Comparison of ENCODE assay signal across 25 mouse cellular contexts in genomic region chr3:133525578-133525977, GRCm38 (mm10). TPM values are rescaled to one million over a fixed set of nuclear protein-coding genes. Genes with fewer than 3 reads are reported as not detected.
DNase-seq lines count a peak whose midpoint lies in the region; ATAC-seq and TF ChIP-seq lines count a peak whose summit lies in the region.
"Had no signal": no experiment of that assay in that cellular context is flagged by ENCODE, and none has a peak within 500 bp of the region (broad histone marks: within the 10 kb centered on the region; RNA-seq: fewer than 3 reads in every experiment).

No protein-coding gene starts in this region.

- H3K9me3 ChIP-seq in MEL (replicated peaks; ENCODE audit: insufficient read depth, low read length), result no peaks in the 10 kb centered on the region
- H3K9me3 ChIP-seq: hindbrain, embryonic 13.5 days; midbrain, embryonic 12.5 days; stomach, embryonic 15.5 days had no signal

- ATAC-seq in hematopoietic stem cell, adult 5-6 weeks (replicated peaks in 1 of 2; ENCODE audit: insufficient read depth in 1 of 2, low FRiP score in 2 of 2, low TSS enrichment in 1 of 2, low read depth in 1 of 2, poor library complexity in 2 of 2, severe bottlenecking in 2 of 2), result peak; percentile 61 to 74; a peak in 3 of 4 replicates
- ATAC-seq: forebrain, embryonic 14.5 days; intestine, postnatal 0 days; Patski had no signal

- H3K79me2 ChIP-seq in MEL (ENCODE audit: control insufficient read depth, insufficient read depth, low read length, poor library complexity), result peaks cover 5% of the 10 kb centered on the region; the same call in 1 of the 2 replicates

- peaks cover 29 to 32% of the 10 kb centered on the region in 2 experiments for H3K4me1 ChIP-seq in MEL (ENCODE audit: control insufficient read depth in 1 of 2, insufficient read depth in 2 of 2, low read length in 2 of 2)
- H3K4me1 ChIP-seq in cerebellum, adult 2 months (ENCODE audit: control insufficient read depth, insufficient read depth, low read length), result no peaks in the 10 kb centered on the region
- H3K4me1 ChIP-seq: hindbrain, embryonic 13.5 days; midbrain, embryonic 12.5 days; stomach, embryonic 15.5 days had no signal

- no peak overlapping the region for H3K9ac ChIP-seq in MEL (ENCODE audit: control insufficient read depth, low read depth, low read length, poor library complexity, severe bottlenecking)
- H3K9ac ChIP-seq: hindbrain, embryonic 13.5 days; liver, embryonic 14.5 days; midbrain, embryonic 12.5 days; stomach, embryonic 15.5 days had no signal

- 85% methylated on average over 1 of the region's 1 CpGs for WGBS in cerebellum, adult 2 months

- no peak for TF ChIP-seq RAD21 in MEL (IDR thresholded peaks at IDR 0.05; ENCODE audit: low read depth, low read length)

- no peak for TF ChIP-seq CTCF in MEL (IDR thresholded peaks at IDR 0.05 in 2 of 3, conservative IDR thresholded peaks at IDR 0.05 in 1 of 3; ENCODE audit: control insufficient read depth in 1 of 3, insufficient read depth in 1 of 3, low read depth in 2 of 3, low read length in 3 of 3, poor library complexity in 1 of 3, severe bottlenecking in 1 of 3)
- no peak for TF ChIP-seq CTCF in cerebellum, adult 2 months (IDR thresholded peaks at IDR 0.05; ENCODE audit: borderline replicate concordance, insufficient read depth, low read depth, low read length)

- no peaks in the 10 kb centered on the region for H3K27me3 ChIP-seq in MEL (ENCODE audit: control insufficient read depth in 1 of 2, insufficient read depth in 2 of 2, low read length in 2 of 2)
- H3K27me3 ChIP-seq in cerebellum, adult 2 months (ENCODE audit: control insufficient read depth, insufficient read depth, low read length), result no peaks in the 10 kb centered on the region
- H3K27me3 ChIP-seq: hindbrain, embryonic 13.5 days; midbrain, embryonic 12.5 days; Patski; stomach, embryonic 15.5 days had no signal

- intact Hi-C loops in left cerebral cortex, postnatal 25 days (cut with DNase I), result no loop called here

- no peak overlapping the region for H3K4me3 ChIP-seq in MEL (ENCODE audit: control insufficient read depth in 1 of 2, insufficient read depth in 1 of 2, low read depth in 2 of 2, low read length in 2 of 2)
- no peak overlapping the region for H3K4me3 ChIP-seq in cerebellum, adult 2 months (replicated peaks; ENCODE audit: insufficient read depth, low read depth, low read length)
- H3K4me3 ChIP-seq: hindbrain, embryonic 13.5 days; midbrain, embryonic 12.5 days; stomach, embryonic 15.5 days had no signal

- no peak for TF ChIP-seq POLR2A in MEL (IDR thresholded peaks at IDR 0.05; ENCODE audit: control insufficient read depth in 1 of 2, insufficient read depth in 1 of 2, low read depth in 1 of 2, low read length in 2 of 2, poor library complexity in 1 of 2)
- TF ChIP-seq POLR2A in cerebellum, adult 2 months (IDR thresholded peaks at IDR 0.05; ENCODE audit: borderline replicate concordance, insufficient read depth, low read length), result no peak

- peak overlapping the region; percentile 41; the same call in 1 of the 2 replicates for H3K27ac ChIP-seq in MEL (ENCODE audit: control insufficient read depth, low read depth, low read length)
- H3K27ac ChIP-seq in cerebellum, adult 2 months (ENCODE audit: insufficient read depth, low read length), result no peak overlapping the region
- H3K27ac ChIP-seq: hindbrain, embryonic 13.5 days; liver, embryonic 14.5 days; midbrain, embryonic 12.5 days; stomach, embryonic 15.5 days had no signal

- peak; percentile 60 for DNase-seq in 416B (ENCODE audit: low read depth)
- peak; percentile 70 for DNase-seq in MEL (ENCODE audit: low read depth, low spot score)
- peak; percentile 18 for DNase-seq in naive thymus-derived CD4-positive, alpha-beta T cell, adult 2 months (ENCODE audit: low read depth)
- no peak for DNase-seq in left cerebral cortex, postnatal 25 days (ENCODE audit: low spot score in 2 of 2)
- no peak for DNase-seq in cerebellum, adult 2 months
- DNase-seq in kidney, postnatal 10 days, result no peak
- DNase-seq: adrenal gland, postnatal 10 days; cerebellum, adult 11 months; cerebellum, adult 9-11 months; gastrocnemius, postnatal 14 days; heart, postnatal 36 days; kidney, postnatal 25 days; layer of hippocampus, postnatal 36 days; liver; lung, adult 2 months; lung, postnatal 10 days; right cerebral cortex, postnatal 14 days had no signal

- peak; percentile 47 to 50; a peak in 2 of 4 replicates for TF ChIP-seq EP300 in MEL (IDR thresholded peaks at IDR 0.05; ENCODE audit: low read depth in 1 of 2, low read length in 2 of 2)

- H3K36me3 ChIP-seq in MEL (ENCODE audit: control insufficient read depth in 1 of 2, insufficient read depth in 2 of 2, low read length in 2 of 2), result peaks cover 7 to 58% of the 10 kb centered on the region in 2 experiments; a peak in 3 of 4 replicates
- H3K36me3 ChIP-seq: hindbrain, embryonic 13.5 days; stomach, embryonic 15.5 days had no signal

TF ChIP-seq in MEL, 35 proteins besides CTCF, POLR2A, EP300 and RAD21:
- TF ChIP-seq MAX (IDR thresholded peaks at IDR 0.05; ENCODE audit: low read length) (no peak), CHD1 (IDR thresholded peaks at IDR 0.05; ENCODE audit: low read depth, low read length) (no peak), RCOR1 (IDR thresholded peaks at IDR 0.05; ENCODE audit: low read depth, low read length) (0 out of 2 replicates have a peak, but pooled peaks have one; percentile 20), KAT2A (conservative IDR thresholded peaks at IDR 0.05; ENCODE audit: low read depth, low read length) (no peak), POLR2AphosphoS5 (IDR thresholded peaks at IDR 0.05; ENCODE audit: borderline replicate concordance, low read depth, low read length) (no peak), TBP (IDR thresholded peaks at IDR 0.05; ENCODE audit: low read depth, low read length) (no peak), MAFK (IDR thresholded peaks at IDR 0.05; ENCODE audit: borderline replicate concordance, low read depth, low read length) (no peak), MXI1 (IDR thresholded peaks at IDR 0.05; ENCODE audit: low read depth, low read length) (no peak; the same call in 1 of the 2 replicates), HCFC1 (IDR thresholded peaks at IDR 0.05; ENCODE audit: low read depth, low read length) (no peak), SIN3A (IDR thresholded peaks at IDR 0.05; ENCODE audit: low read length) (peak; percentile 36; the same call in 1 of the 2 replicates), CHD2 (IDR thresholded peaks at IDR 0.05; ENCODE audit: low read length) (no peak), USF1 (IDR thresholded peaks at IDR 0.05; ENCODE audit: low read depth, low read length) (no peak), MEF2A (IDR thresholded peaks at IDR 0.05; ENCODE audit: extremely low read depth, insufficient replicate concordance, low read depth, low read length, poor library complexity, severe bottlenecking) (peak; percentile 82; the same call in 1 of the 2 replicates), TCF12 (IDR thresholded peaks at IDR 0.05; ENCODE audit: low read depth, low read length) (no peak), SMC3 (IDR thresholded peaks at IDR 0.05; ENCODE audit: low read depth, low read length) (no peak), USF2 (IDR thresholded peaks at IDR 0.05; ENCODE audit: borderline replicate concordance in 1 of 2, insufficient read depth in 1 of 2, low read depth in 1 of 2, low read length in 2 of 2) (no peak), TAL1 (IDR thresholded peaks at IDR 0.05; ENCODE audit: low read length) (no peak), GABPA (IDR thresholded peaks at IDR 0.05; ENCODE audit: low read depth, low read length) (no peak), ZNF384 (IDR thresholded peaks at IDR 0.05; ENCODE audit: low read depth, low read length) (peak; percentile 96), E2F4 (IDR thresholded peaks at IDR 0.05; ENCODE audit: borderline replicate concordance, low read depth, low read length) (no peak), ETS1 (IDR thresholded peaks at IDR 0.05; ENCODE audit: low read depth, low read length) (peak; percentile 50), ZC3H11A (IDR thresholded peaks at IDR 0.05; ENCODE audit: low read depth, low read length) (no peak), JUND (IDR thresholded peaks at IDR 0.05; ENCODE audit: low read depth, low read length) (no peak), GATA1 (IDR thresholded peaks at IDR 0.05; ENCODE audit: low read depth, low read length) (peak; percentile 2; the same call in 1 of the 2 replicates), MAZ (IDR thresholded peaks at IDR 0.05; ENCODE audit: low read depth, low read length) (no peak), BHLHE40 (IDR thresholded peaks at IDR 0.05; ENCODE audit: borderline replicate concordance, low read depth, low read length) (no peak), UBTF (IDR thresholded peaks at IDR 0.05; ENCODE audit: borderline replicate concordance, insufficient read depth, low read depth, low read length) (no peak), POLR2AphosphoS2 (IDR thresholded peaks at IDR 0.05; ENCODE audit: low read length) (no peak), MYB (IDR thresholded peaks at IDR 0.05; ENCODE audit: low read depth, low read length) (no peak)

RNA-seq across cellular contexts. Expression of gene Tet2, which starts 19.4 kb away (rescaled TPM):
- 6.8 and 9.4 TPM in 2 replicates for total RNA-seq in MEL (2012; rRNA removed)
- polyA plus RNA-seq in MEL (2012; ENCODE audit: insufficient read depth in 1 of 2, insufficient read length in 2 of 2, low read depth in 1 of 2, low replicate concordance in 2 of 2, missing spikeins in 1 of 2), result 100 to 1,000 TPM in 1 of 2 experiments, 10 to 100 TPM in 1; 10.9 to 101 TPM
- 45.7 and 60.4 TPM in 2 replicates for total RNA-seq in hematopoietic stem cell, adult 5-6 weeks (2017)
- 10 to 100 TPM; 32.8 to 46.2 TPM for total RNA-seq in left cerebral cortex, postnatal 25 days (2021)
- 19.0 TPM in 2 replicates for polyA plus RNA-seq in cerebellum, adult 2 months (2012; rRNA removed)

Comparison
In these comparisons a context has a peak if more than half of its experiments do, and no peak if none do; other contexts are left out.
1. DNase-seq: peak in 416B (single experiment), MEL (single experiment) and naive thymus-derived CD4-positive, alpha-beta T cell, adult 2 months (single experiment); none in left cerebral cortex, postnatal 25 days (0 of 2), cerebellum, adult 2 months (0 of 2) and kidney, postnatal 10 days (single experiment).